Mouse (Mus musculus) midbrain, postnatal 0 days (tissue): ENCODE results near the gene Ugt2b38. TPM values are rescaled to one million over a fixed set of nuclear protein-coding genes. Genes with fewer than 3 reads are reported as not detected.
"Not testable (repeated sequence)": the region's sequence is repeated elsewhere in the genome, so short reads cannot be mapped to it uniquely, and the experiment has no call there.

Experiments used
- ATAC-seq: fragments of 200-750 bp; cut with Nextera tagmentation; 2 replicates; pipeline ENCODE4 v1.8.0; 2017; ENCODE audit warnings: moderate number of reproducible peaks, mild to moderate bottlenecking, moderate TSS enrichment, moderate library complexity; ENCODE audit not compliant: low FRiP score
- DNase-seq: peaks from one replicate; pipeline ENCODE4 v3.0.0-alpha.2; 2015; ENCODE audit warnings: low spot score
- H3K27ac ChIP-seq: fragments of 300-500 bp; sonication (generic); 2 replicates; pipeline ENCODE4 v1.5.1; 2014; ENCODE audit warnings: low read depth, mild to moderate bottlenecking, low read length, mixed read lengths
- H3K27me3 ChIP-seq: fragments of 300-500 bp; sonication (generic); 2 replicates; pipeline ENCODE4 v1.6.1; 2014; ENCODE audit warnings: low read length, control low read depth, mixed read lengths; ENCODE audit not compliant: insufficient read depth
- H3K36me3 ChIP-seq: fragments of 300-500 bp; sonication (generic); 2 replicates; pipeline ENCODE4 v1.6.1; 2014; ENCODE audit warnings: low read length, control low read depth, mixed read lengths; ENCODE audit not compliant: insufficient read depth
- H3K4me1 ChIP-seq: fragments of 300-500 bp; sonication (generic); 2 replicates; pipeline ENCODE4 v1.6.1; 2014; ENCODE audit warnings: mild to moderate bottlenecking, control low read depth, antibody characterized with exemption, low read length, mixed read lengths; ENCODE audit not compliant: insufficient read depth
- H3K4me2 ChIP-seq: fragments of 300-500 bp; sonication (generic); 2 replicates; pipeline ENCODE4 v1.6.1; 2014; ENCODE audit warnings: low read depth, mild to moderate bottlenecking, low read length, mixed read lengths; ENCODE audit not compliant: poor library complexity, severe bottlenecking
- H3K4me3 ChIP-seq: fragments of 300-500 bp; sonication (generic); 2 replicates; pipeline ENCODE4 v1.5.1; 2014; ENCODE audit warnings: low read depth, mild to moderate bottlenecking, low read length, moderate library complexity
- H3K9ac ChIP-seq: fragments of 300-500 bp; sonication (generic); replicated peaks from 2 replicates; pipeline ENCODE4 v1.6.1; 2014; ENCODE audit warnings: mild to moderate bottlenecking, low read length, moderate library complexity, mixed read lengths; ENCODE audit not compliant: poor library complexity, severe bottlenecking
- H3K9me3 ChIP-seq: fragments of 300-500 bp; sonication (generic); 2 replicates; pipeline ENCODE4 v1.6.1; 2016; ENCODE audit warnings: low read length, control low read depth
- CTCF ChIP-seq: IDR thresholded peaks from 2 replicates; pipeline ENCODE4 v1.5.1; 2016; ENCODE audit warnings: antibody characterized with exemption, mild to moderate bottlenecking
- WGBS: fragments of 180-500 bp; shearing (Covaris S2); extraction: QIAGEN DNeasy Blood & Tissue Kit; methylation state at CpG from one replicate; pipeline ENCODE4 v1.1.7; 2014; 5-methylcytosine and 5-hydroxymethylcytosine counted together
- polyA plus RNA-seq: library from polyadenylated mRNA; unstranded; fragments of >200 nt; fragmentation: Nextera tagmentation; extraction: Ambion mirVana; gene quantifications from 2 replicates; pipeline ENCODE4 v1.2.1, GENCODE M21; 2015
- total RNA-seq: library from RNA; depleted of rRNA; stranded (reverse); fragments of >200 nt; gene quantifications from 2 replicates; pipeline ENCODE4 v1.2.3, GENCODE M21; 2014; rRNA removed

Ugt2b38 gene
- not detected in 2 replicates for total RNA-seq
- polyA plus RNA-seq, result not detected in 2 replicates

GRCm38 (mm10) chr5:87424041-87424440 lies at the start of gene Ugt2b38:
TSS of gene Ugt2b38 (minus strand) at chr5:87424203.
- not testable (repeated sequence) for H3K36me3 ChIP-seq, H3K9me3 ChIP-seq, H3K4me3 ChIP-seq, H3K4me2 ChIP-seq, ATAC-seq, H3K27ac ChIP-seq, H3K27me3 ChIP-seq, DNase-seq, H3K9ac ChIP-seq, H3K4me1 ChIP-seq
- 92% methylated on average over 1 of the region's 2 CpGs for WGBS

- no peak overlapping the region for H3K27ac ChIP-seq
- no peak overlapping the region for H3K9ac ChIP-seq
- no peaks in the 10 kb centered on the region for H3K9me3 ChIP-seq
- no peak overlapping the region for H3K4me2 ChIP-seq
- no peak for TF ChIP-seq CTCF
- no peaks in the 10 kb centered on the region for H3K27me3 ChIP-seq
- ATAC-seq (no peak), DNase-seq (no peak)
- no peaks in the 10 kb centered on the region for H3K4me1 ChIP-seq
- no peaks in the 10 kb centered on the region for H3K36me3 ChIP-seq
- H3K4me3 ChIP-seq, result no peak overlapping the region
- 13% methylated on average over 1 of the region's 1 CpGs for WGBS
Observed at GRCm38 (mm10) chr5:87458810-87459209, 34.8 kb upstream of the Ugt2b38 start.

GRCm38 (mm10) chr5:87457701-87458100 lies 33.7 kb upstream of the Ugt2b38 start:
- H3K27me3 ChIP-seq, result no peaks in the 10 kb centered on the region
- no peak overlapping the region for H3K4me3 ChIP-seq
- no peaks in the 10 kb centered on the region for H3K4me1 ChIP-seq
- DNase-seq (no peak), ATAC-seq (no peak)
- no peak overlapping the region for H3K9ac ChIP-seq
- H3K36me3 ChIP-seq, result no peaks in the 10 kb centered on the region
- no peaks in the 10 kb centered on the region for H3K9me3 ChIP-seq
- no peak overlapping the region for H3K27ac ChIP-seq
- TF ChIP-seq CTCF, result no peak
- no peak overlapping the region for H3K4me2 ChIP-seq

GRCm38 (mm10) chr5:87456216-87456850 lies 32.3 kb upstream of the Ugt2b38 start:
- DNase-seq (no peak), ATAC-seq (no peak)
- H3K27ac ChIP-seq, result no peak overlapping the region
- TF ChIP-seq CTCF, result no peak
- WGBS, result 91% methylated on average over 3 of the region's 3 CpGs
- no peaks in the 10 kb centered on the region for H3K27me3 ChIP-seq
- no peaks in the 10 kb centered on the region for H3K9me3 ChIP-seq
- H3K4me1 ChIP-seq, result no peaks in the 10 kb centered on the region
- H3K4me2 ChIP-seq, result no peak overlapping the region
- H3K36me3 ChIP-seq, result no peaks in the 10 kb centered on the region
- no peak overlapping the region for H3K4me3 ChIP-seq
- no peak overlapping the region for H3K9ac ChIP-seq

GRCm38 (mm10) chr5:87455519-87455918 lies 31.5 kb upstream of the Ugt2b38 start:
- no peak overlapping the region for H3K4me3 ChIP-seq
- TF ChIP-seq CTCF, result no peak
- no peak overlapping the region for H3K27ac ChIP-seq
- no peaks in the 10 kb centered on the region for H3K36me3 ChIP-seq
- DNase-seq (no peak), ATAC-seq (no peak)
- H3K27me3 ChIP-seq, result no peaks in the 10 kb centered on the region
- no peaks in the 10 kb centered on the region for H3K4me1 ChIP-seq
- H3K9me3 ChIP-seq, result no peaks in the 10 kb centered on the region
- no peak overlapping the region for H3K4me2 ChIP-seq
- H3K9ac ChIP-seq, result no peak overlapping the region

- ATAC-seq, result not testable (repeated sequence)
- WGBS, result 71% methylated on average over 3 of the region's 5 CpGs
Observed at GRCm38 (mm10) chr5:87452514-87452913, 28.5 kb upstream of the Ugt2b38 start.

More at GRCm38 (mm10) chr5:87452514-87452913, 28.5 kb upstream of the Ugt2b38 start:
- H3K9me3 ChIP-seq, DNase-seq, H3K27me3 ChIP-seq, H3K27ac ChIP-seq, H3K4me3 ChIP-seq, H3K4me1 ChIP-seq, H3K4me2 ChIP-seq, H3K36me3 ChIP-seq, H3K9ac ChIP-seq: not testable (repeated sequence)
